Mouse (Mus musculus): ENCODE measurements at regions not wholly inside any gene's neighbourhood (a gene's known extent, or its start where the extent isn't known, plus 50 kb on each side); places are given as distances from the start of the nearest gene placed in this dataset.

GRCm38 (mm10) chr5:90164434-90164833 is 59.4 kb downstream of the Cox18 start:
- Histone ChIP-seq H3K27me3 (ENCODE audit: control insufficient read depth, insufficient read depth, insufficient read length) (no peaks in the 10 kb centered on the region), H3K79me2 (ENCODE audit: control insufficient read depth, insufficient read depth) (no peaks in the 10 kb centered on the region), H3K4me3 (no peak overlapping the region), H3K36me3 (ENCODE audit: control insufficient read depth, insufficient read depth) (no peaks in the 10 kb centered on the region), H3K4me2 (ENCODE audit: low read depth) (no peak overlapping the region), H3ac (ENCODE audit: control insufficient read depth, insufficient read length) (no peak overlapping the region)
- TF ChIP-seq CEBPB (IDR thresholded peaks at IDR 0.05; ENCODE audit: insufficient read depth, poor library complexity, severe bottlenecking) (no peak), REST (IDR thresholded peaks at IDR 0.05; ENCODE audit: insufficient read depth, insufficient read length) (no peak), USF1 (IDR thresholded peaks at IDR 0.05; ENCODE audit: low read depth) (no peak), SRF (IDR thresholded peaks at IDR 0.05; ENCODE audit: control insufficient read depth, insufficient read length, low read depth) (no peak), POLR2A (IDR thresholded peaks at IDR 0.05; ENCODE audit: insufficient read length, low read depth) (no peak), E2F4 (IDR thresholded peaks at IDR 0.05; ENCODE audit: insufficient read depth) (no peak), TCF12 (IDR thresholded peaks at IDR 0.05; ENCODE audit: insufficient read depth, poor library complexity, severe bottlenecking) (no peak), POLR2AphosphoS2 (IDR thresholded peaks at IDR 0.05; ENCODE audit: insufficient read length, low read depth) (no peak), MYOD1 (IDR thresholded peaks at IDR 0.05; ENCODE audit: control insufficient read depth in 1 of 3, insufficient read length in 2 of 3, low read depth in 2 of 3) (no peak), MAX (IDR thresholded peaks at IDR 0.05; ENCODE audit: low read depth) (no peak), TCF3 (IDR thresholded peaks at IDR 0.05; ENCODE audit: insufficient read length, low read depth) (no peak), MYOG (IDR thresholded peaks at IDR 0.05; ENCODE audit: control insufficient read depth in 1 of 3, insufficient read depth in 1 of 3, insufficient read length in 2 of 3, low read depth in 2 of 3) (no peak)

DNA sequence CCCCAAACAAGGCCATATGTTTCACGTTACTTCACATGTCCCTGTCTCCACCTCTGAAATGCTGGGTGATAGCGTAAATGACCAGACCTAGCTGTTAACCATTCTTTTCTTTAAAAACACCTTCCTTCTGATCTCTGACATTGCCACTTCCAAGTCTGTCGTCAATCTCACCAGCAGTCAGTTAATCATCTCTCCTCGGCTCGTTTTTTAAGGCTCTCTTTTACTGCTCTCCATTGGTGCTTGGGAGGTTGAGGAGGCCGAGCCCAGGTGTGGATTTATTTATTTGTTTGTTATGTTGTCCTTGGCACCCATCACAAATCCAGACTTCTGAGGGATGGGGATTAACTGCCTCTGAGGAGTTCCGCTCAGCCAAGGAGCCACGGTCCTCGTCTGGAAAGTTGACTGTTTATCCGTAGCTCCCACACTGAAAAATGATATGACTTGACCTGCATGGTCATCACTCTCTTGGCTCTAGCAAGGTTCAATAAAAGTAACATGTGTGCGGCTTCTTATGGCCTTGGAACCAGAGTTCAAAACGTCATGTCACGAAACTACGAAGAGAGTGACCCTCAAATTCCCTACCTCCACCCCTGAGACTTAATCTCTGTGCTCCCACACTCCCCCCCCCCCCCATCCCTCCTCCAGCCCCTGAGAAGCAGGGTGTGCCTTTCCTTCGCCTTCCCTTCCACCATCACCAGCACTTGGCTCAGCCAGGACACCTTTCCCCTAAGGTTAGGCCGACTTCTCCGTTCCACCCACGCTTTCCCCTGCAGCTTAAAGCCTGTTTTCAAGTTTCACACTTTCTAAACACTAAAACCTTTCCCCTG is 60.6 kb downstream of the Cox18 start:
- H3K79me2 ChIP-seq (ENCODE audit: control insufficient read depth, insufficient read depth), result no peaks in the 10 kb centered on the region
- no peak overlapping the region for H3K4me3 ChIP-seq

GRCm38 (mm10) chr5:90160281-90160680 is 63.5 kb downstream of the Cox18 start:
- Histone ChIP-seq H3K27me3 (ENCODE audit: control insufficient read depth, insufficient read depth, insufficient read length) (no peaks in the 10 kb centered on the region), H3K4me2 (ENCODE audit: low read depth) (no peak overlapping the region), H3ac (ENCODE audit: control insufficient read depth, insufficient read length) (no peak overlapping the region), H3K4me3 (no peak overlapping the region), H3K36me3 (ENCODE audit: control insufficient read depth, insufficient read depth) (no peaks in the 10 kb centered on the region), H3K79me2 (ENCODE audit: control insufficient read depth, insufficient read depth) (no peaks in the 10 kb centered on the region)
- TF ChIP-seq MYOG (IDR thresholded peaks at IDR 0.05; ENCODE audit: control insufficient read depth in 1 of 3, insufficient read depth in 1 of 3, insufficient read length in 2 of 3, low read depth in 2 of 3) (no peak), MYOD1 (IDR thresholded peaks at IDR 0.05; ENCODE audit: control insufficient read depth in 1 of 3, insufficient read length in 2 of 3, low read depth in 2 of 3) (no peak), SRF (IDR thresholded peaks at IDR 0.05; ENCODE audit: control insufficient read depth, insufficient read length, low read depth) (no peak), USF1 (IDR thresholded peaks at IDR 0.05; ENCODE audit: low read depth) (no peak), CEBPB (IDR thresholded peaks at IDR 0.05; ENCODE audit: insufficient read depth, poor library complexity, severe bottlenecking) (no peak), POLR2A (IDR thresholded peaks at IDR 0.05; ENCODE audit: insufficient read length, low read depth) (no peak), REST (IDR thresholded peaks at IDR 0.05; ENCODE audit: insufficient read depth, insufficient read length) (no peak), TCF3 (IDR thresholded peaks at IDR 0.05; ENCODE audit: insufficient read length, low read depth) (no peak), TCF12 (IDR thresholded peaks at IDR 0.05; ENCODE audit: insufficient read depth, poor library complexity, severe bottlenecking) (no peak), E2F4 (IDR thresholded peaks at IDR 0.05; ENCODE audit: insufficient read depth) (no peak)

More for the DNA sequence above, 60.6 kb downstream of the Cox18 start:
- no peak overlapping the region for H3K4me2 ChIP-seq (ENCODE audit: low read depth)
- TF ChIP-seq TCF3 (IDR thresholded peaks at IDR 0.05; ENCODE audit: insufficient read length, low read depth) (no peak), SRF (IDR thresholded peaks at IDR 0.05; ENCODE audit: control insufficient read depth, insufficient read length, low read depth) (no peak), POLR2AphosphoS2 (IDR thresholded peaks at IDR 0.05; ENCODE audit: insufficient read length, low read depth) (no peak), USF1 (IDR thresholded peaks at IDR 0.05; ENCODE audit: low read depth) (no peak), MYOD1 (IDR thresholded peaks at IDR 0.05; ENCODE audit: control insufficient read depth in 1 of 3, insufficient read length in 2 of 3, low read depth in 2 of 3) (no peak), REST (IDR thresholded peaks at IDR 0.05; ENCODE audit: insufficient read depth, insufficient read length) (no peak), CEBPB (IDR thresholded peaks at IDR 0.05; ENCODE audit: insufficient read depth, poor library complexity, severe bottlenecking) (no peak), POLR2A (IDR thresholded peaks at IDR 0.05; ENCODE audit: insufficient read length, low read depth) (no peak), MAX (IDR thresholded peaks at IDR 0.05; ENCODE audit: low read depth) (no peak), MYOG (IDR thresholded peaks at IDR 0.05; ENCODE audit: control insufficient read depth in 1 of 3, insufficient read depth in 1 of 3, insufficient read length in 2 of 3, low read depth in 2 of 3) (no peak), E2F4 (IDR thresholded peaks at IDR 0.05; ENCODE audit: insufficient read depth) (no peak), TCF12 (IDR thresholded peaks at IDR 0.05; ENCODE audit: insufficient read depth, poor library complexity, severe bottlenecking) (no peak)
- H3K27me3 ChIP-seq (ENCODE audit: control insufficient read depth, insufficient read depth, insufficient read length), result no peaks in the 10 kb centered on the region
- H3ac ChIP-seq (ENCODE audit: control insufficient read depth, insufficient read length), result no peak overlapping the region
- no peaks in the 10 kb centered on the region for H3K36me3 ChIP-seq (ENCODE audit: control insufficient read depth, insufficient read depth)

DNA sequence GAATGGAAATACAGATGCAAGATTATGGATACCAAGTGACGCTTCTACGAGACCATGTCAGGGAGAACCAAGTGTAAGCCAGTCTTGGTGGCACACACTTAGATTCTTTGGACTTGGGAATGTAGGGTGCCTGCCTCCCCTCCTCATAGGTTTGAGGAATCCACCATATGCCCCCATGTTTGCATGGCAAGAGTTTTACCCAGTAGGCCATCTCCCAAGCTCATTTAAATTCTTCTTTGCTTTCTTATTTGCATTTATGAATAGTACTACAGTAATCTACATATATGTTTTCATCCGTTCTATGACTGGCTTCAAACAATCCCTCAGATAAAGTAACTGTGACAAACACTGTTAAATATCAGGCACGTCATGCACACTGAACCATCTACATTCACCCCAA is 67.3 kb downstream of the Cox18 start:
- H3K4me2 ChIP-seq (ENCODE audit: low read depth), result no peak overlapping the region
- TF ChIP-seq CEBPB (IDR thresholded peaks at IDR 0.05; ENCODE audit: insufficient read depth, poor library complexity, severe bottlenecking) (no peak), REST (IDR thresholded peaks at IDR 0.05; ENCODE audit: insufficient read depth, insufficient read length) (no peak), TCF3 (IDR thresholded peaks at IDR 0.05; ENCODE audit: insufficient read length, low read depth) (no peak), E2F4 (IDR thresholded peaks at IDR 0.05; ENCODE audit: insufficient read depth) (no peak), SRF (IDR thresholded peaks at IDR 0.05; ENCODE audit: control insufficient read depth, insufficient read length, low read depth) (no peak), MYOG (IDR thresholded peaks at IDR 0.05; ENCODE audit: control insufficient read depth in 1 of 3, insufficient read depth in 1 of 3, insufficient read length in 2 of 3, low read depth in 2 of 3) (no peak), POLR2AphosphoS2 (IDR thresholded peaks at IDR 0.05; ENCODE audit: insufficient read length, low read depth) (no peak), MAX (IDR thresholded peaks at IDR 0.05; ENCODE audit: low read depth) (no peak), USF1 (IDR thresholded peaks at IDR 0.05; ENCODE audit: low read depth) (no peak), TCF12 (IDR thresholded peaks at IDR 0.05; ENCODE audit: insufficient read depth, poor library complexity, severe bottlenecking) (no peak), MYOD1 (IDR thresholded peaks at IDR 0.05; ENCODE audit: control insufficient read depth in 1 of 3, insufficient read length in 2 of 3, low read depth in 2 of 3) (no peak), POLR2A (IDR thresholded peaks at IDR 0.05; ENCODE audit: insufficient read length, low read depth) (no peak)
- no peak overlapping the region for H3K4me3 ChIP-seq
- H3K36me3 ChIP-seq (ENCODE audit: control insufficient read depth, insufficient read depth), result no peaks in the 10 kb centered on the region
- H3ac ChIP-seq (ENCODE audit: control insufficient read depth, insufficient read length), result no peak overlapping the region
- no peaks in the 10 kb centered on the region for H3K79me2 ChIP-seq (ENCODE audit: control insufficient read depth, insufficient read depth)
- H3K27me3 ChIP-seq (ENCODE audit: control insufficient read depth, insufficient read depth, insufficient read length), result no peaks in the 10 kb centered on the region
